Mouse (Mus musculus): ENCODE data around the gene St13. TPM values are rescaled to one million over a fixed set of nuclear protein-coding genes. Genes with fewer than 3 reads are reported as not detected.
"Not testable (repeated sequence)": the region's sequence is repeated elsewhere in the genome, so short reads cannot be mapped to it uniquely, and the experiment has no call there.

St13 gene
- 146 and 154 TPM in 2 replicates for polyA plus RNA-seq (2015; fragmentation: Nextera tagmentation; extraction: Ambion mirVana)

DNA sequence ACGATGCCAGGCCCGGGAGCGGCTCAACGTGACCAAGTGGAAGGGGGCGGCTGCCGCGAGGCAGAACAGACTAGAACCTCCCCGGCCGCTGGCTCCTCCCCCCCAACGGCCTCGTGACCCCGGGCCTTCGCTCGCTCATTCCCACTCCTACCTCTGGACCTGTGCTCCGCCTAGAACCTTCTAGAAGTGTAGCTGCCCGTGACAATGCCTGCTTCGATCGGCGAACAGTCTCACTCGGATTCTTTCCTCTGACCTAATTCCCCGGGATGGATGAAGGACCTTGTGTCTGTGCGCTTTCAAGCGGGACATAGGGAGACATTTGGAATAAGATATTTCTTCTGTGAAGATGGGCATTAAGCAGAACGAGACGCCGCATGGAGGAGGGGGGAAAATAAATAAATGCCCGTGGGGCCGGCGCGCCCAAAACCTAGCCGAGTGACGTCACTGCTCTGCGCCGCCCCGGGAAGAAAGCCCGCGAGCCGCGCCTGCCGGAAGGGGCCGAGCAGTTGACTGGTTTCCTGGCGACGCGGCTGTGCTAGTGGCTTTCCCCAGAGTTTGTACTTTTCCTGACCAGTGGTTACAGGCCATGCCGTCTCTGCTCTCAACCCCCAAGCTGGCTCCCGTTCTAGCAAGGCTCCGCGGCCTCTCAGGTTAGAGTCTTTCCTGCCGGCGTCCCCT, at the start of gene St13, which contains the start of gene Xpnpep3:
Gene St13, minus strand, starts transcription at position 440 of the 678 bp plus-strand sequence.
Gene Xpnpep3, plus strand, starts transcription at position 501 of the 678 bp plus-strand sequence.
- Histone ChIP-seq H3K4me2 (peak within 1 kb of the TSS; percentile 81), H3K4me1 (peaks cover 19% of the 10 kb centered on the region), H3K36me3 (0 out of 2 replicates have a peak, but pooled peaks cover 3% of the 10 kb centered on the region), H3K9me3 (no peaks in the 10 kb centered on the region), H3K27ac (peak within 1 kb of the TSS; percentile 97), H3K4me3 (peak within 1 kb of the TSS; percentile 98), H3K27me3 (no peaks in the 10 kb centered on the region), H3K9ac (peak within 1 kb of the TSS; percentile 98)
- peak; percentile 100 for ATAC-seq (ENCODE audit: borderline replicate concordance, extremely low read depth, low FRiP score, low TSS enrichment)
- under 1% methylated on average over 50 of the region's 50 CpGs for WGBS

DNA sequence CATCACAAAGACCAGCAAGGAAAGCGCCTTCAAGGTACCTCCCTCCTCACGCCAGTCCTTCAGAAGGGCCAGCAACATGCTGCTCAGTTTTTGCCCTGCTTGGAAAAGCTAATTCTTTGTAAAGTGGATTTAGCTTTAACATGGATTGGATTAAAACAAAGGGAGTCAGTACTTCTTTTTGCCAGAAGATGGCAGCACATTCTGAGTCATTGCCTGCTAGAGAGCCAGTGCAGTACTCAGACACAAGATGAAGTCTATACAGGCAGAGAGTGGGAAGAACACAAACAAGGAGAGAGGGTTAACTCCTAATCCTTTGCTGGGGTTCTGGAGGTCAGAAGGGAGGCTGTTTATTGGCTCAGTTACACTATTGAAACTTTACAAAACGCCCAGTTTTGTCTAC, 48.6 kb upstream of the St13 start:
- peaks cover 21% of the 10 kb centered on the region; the same call in 1 of the 2 replicates for H3K36me3 ChIP-seq
- 50% methylated on average over 3 of the region's 3 CpGs for WGBS
- ATAC-seq (ENCODE audit: borderline replicate concordance, extremely low read depth, low FRiP score, low TSS enrichment): no peak
- no peak overlapping the region for H3K9ac ChIP-seq
- H3K4me2 ChIP-seq: no peak overlapping the region
- H3K4me1 ChIP-seq: no peaks in the 10 kb centered on the region
- H3K4me3 ChIP-seq: no peak overlapping the region
- H3K27me3 ChIP-seq: no peaks in the 10 kb centered on the region
- H3K27ac ChIP-seq: no peak overlapping the region
- H3K9me3 ChIP-seq: no peaks in the 10 kb centered on the region

DNA sequence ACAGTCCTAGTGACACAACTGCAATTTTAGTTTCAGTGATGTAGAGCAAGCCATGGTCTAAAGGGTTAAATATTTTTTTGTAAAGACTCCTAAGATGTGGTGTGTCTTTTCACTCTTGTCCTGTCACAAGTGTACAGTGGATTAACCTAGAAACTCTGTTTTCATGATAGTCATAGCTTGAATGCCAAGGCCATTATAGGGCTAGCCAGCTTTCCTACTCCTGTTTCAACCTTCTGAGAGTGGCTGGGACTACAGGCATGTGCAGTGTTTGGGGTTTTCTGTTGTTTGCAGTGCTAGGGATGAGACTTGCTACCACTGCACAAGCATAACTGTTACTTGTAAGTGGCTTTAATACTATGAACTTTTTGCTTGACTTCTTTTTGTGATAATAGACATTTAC, 39.4 kb upstream of the St13 start:
- no peaks in the 10 kb centered on the region for H3K27me3 ChIP-seq
- H3K36me3 ChIP-seq: peaks cover 15% of the 10 kb centered on the region
- no peak overlapping the region for H3K9ac ChIP-seq
- no peak for ATAC-seq (ENCODE audit: borderline replicate concordance, extremely low read depth, low FRiP score, low TSS enrichment)
- H3K4me2 ChIP-seq: no peak overlapping the region
- H3K9me3 ChIP-seq: no peaks in the 10 kb centered on the region
- H3K27ac ChIP-seq: no peak overlapping the region
- no peak overlapping the region for H3K4me3 ChIP-seq
- H3K4me1 ChIP-seq: no peaks in the 10 kb centered on the region

DNA sequence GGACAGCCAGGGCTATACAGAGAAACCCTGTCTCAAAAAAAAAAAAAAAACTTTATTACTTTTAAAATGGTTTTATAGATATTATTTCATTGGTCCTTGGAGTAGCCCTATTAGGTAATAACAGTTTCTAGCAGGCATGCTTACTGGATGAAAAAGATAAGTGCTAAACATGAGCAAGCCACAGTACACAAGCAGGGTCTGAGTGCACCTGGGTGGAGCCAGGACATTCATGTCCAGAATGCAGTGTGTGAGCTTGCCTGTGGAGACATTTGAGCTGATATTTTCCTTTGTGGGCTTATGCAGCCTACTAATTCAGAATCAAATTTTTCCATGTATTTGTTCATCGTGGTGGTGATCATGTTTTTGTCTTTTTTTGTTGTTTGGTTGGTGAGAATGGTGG, 38.5 kb upstream of the St13 start:
- no peaks in the 10 kb centered on the region for H3K9me3 ChIP-seq
- no peak overlapping the region for H3K27ac ChIP-seq
- H3K4me3 ChIP-seq: no peak overlapping the region
- no peaks in the 10 kb centered on the region for H3K4me1 ChIP-seq
- H3K27me3 ChIP-seq: no peaks in the 10 kb centered on the region
- WGBS: 88% methylated on average over 1 of the region's 1 CpGs
- no peak overlapping the region for H3K9ac ChIP-seq
- peaks cover 15% of the 10 kb centered on the region for H3K36me3 ChIP-seq
- H3K4me2 ChIP-seq: no peak overlapping the region
- no peak for ATAC-seq (ENCODE audit: borderline replicate concordance, extremely low read depth, low FRiP score, low TSS enrichment)

DNA sequence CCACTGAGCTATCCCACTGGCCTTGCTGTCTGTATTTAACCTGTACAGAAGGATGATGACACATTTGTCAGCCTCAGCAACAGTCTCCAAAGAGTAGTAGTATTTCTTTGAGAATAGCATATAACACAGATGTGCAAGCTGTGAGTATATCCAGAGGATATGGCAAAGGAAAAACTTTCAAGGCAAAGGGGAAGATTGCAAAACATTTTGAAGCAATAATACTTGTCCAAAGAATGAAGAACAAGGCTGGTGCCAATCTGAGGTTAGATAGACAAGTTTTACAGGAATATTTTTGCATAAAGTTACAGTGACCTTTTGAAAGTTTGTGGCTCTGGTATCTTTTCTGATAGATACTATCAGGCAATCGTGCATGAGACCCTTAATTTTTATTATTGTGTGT, 31.3 kb upstream of the St13 start:
- Histone ChIP-seq H3K9ac (no peak overlapping the region), H3K4me2 (no peak overlapping the region), H3K4me3 (no peak overlapping the region), H3K36me3 (peaks cover 19% of the 10 kb centered on the region; the same call in 1 of the 2 replicates), H3K27me3 (no peaks in the 10 kb centered on the region), H3K9me3 (no peaks in the 10 kb centered on the region), H3K4me1 (no peaks in the 10 kb centered on the region), H3K27ac (no peak overlapping the region)
- 83% methylated on average over 1 of the region's 1 CpGs for WGBS
- no peak for ATAC-seq (ENCODE audit: borderline replicate concordance, extremely low read depth, low FRiP score, low TSS enrichment)

DNA sequence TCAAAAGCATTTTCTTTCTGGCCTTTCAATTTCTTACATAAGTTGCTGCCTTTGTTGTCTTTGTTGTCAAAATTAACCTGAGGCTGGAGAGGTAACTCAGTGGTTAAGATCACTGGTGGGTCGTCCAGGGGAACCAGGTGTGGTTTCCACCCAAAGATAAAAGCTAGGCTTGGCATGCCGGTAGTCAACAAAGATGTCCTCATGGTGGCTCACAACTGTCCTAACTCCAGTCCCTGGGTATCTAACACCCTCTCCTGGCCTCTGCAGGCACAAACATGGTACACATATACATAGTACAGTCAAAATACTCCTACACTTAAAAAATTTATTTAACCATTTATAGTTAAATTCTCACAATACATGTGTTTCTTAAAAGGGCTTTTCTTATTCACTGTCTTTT, 28.1 kb upstream of the St13 start:
- Histone ChIP-seq H3K27ac (no peak overlapping the region), H3K36me3 (peaks cover 19% of the 10 kb centered on the region; the same call in 1 of the 2 replicates), H3K4me2 (no peak overlapping the region), H3K9ac (no peak overlapping the region), H3K9me3 (no peaks in the 10 kb centered on the region), H3K27me3 (no peaks in the 10 kb centered on the region), H3K4me1 (no peaks in the 10 kb centered on the region), H3K4me3 (no peak overlapping the region)
- WGBS: 91% methylated on average over 2 of the region's 2 CpGs
- no peak for ATAC-seq (ENCODE audit: borderline replicate concordance, extremely low read depth, low FRiP score, low TSS enrichment)

DNA sequence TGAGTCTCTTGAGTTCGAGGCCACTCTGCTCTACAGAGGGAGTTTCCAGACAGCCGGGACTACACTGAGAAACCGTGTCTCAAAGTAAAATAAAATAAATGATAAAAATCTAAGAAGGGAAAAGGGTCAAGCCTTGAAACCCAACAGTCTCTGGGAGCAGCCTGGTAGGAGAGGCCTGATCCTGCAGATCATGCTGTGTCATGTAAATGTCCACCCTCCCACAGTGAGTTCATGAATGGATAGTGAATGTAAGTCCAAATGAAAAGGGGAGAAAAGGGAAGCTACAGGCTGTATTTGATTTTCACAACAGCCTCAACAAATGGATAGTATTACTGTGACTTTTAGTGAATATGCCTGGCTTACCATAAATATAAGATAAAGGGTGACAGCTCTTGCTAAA, 25.4 kb upstream of the St13 start:
- ATAC-seq (ENCODE audit: borderline replicate concordance, extremely low read depth, low FRiP score, low TSS enrichment): no peak
- no peak overlapping the region for H3K4me3 ChIP-seq
- no peaks in the 10 kb centered on the region for H3K4me1 ChIP-seq
- H3K9ac ChIP-seq: no peak overlapping the region
- no peak overlapping the region for H3K4me2 ChIP-seq
- peaks cover 7% of the 10 kb centered on the region; the same call in 1 of the 2 replicates for H3K36me3 ChIP-seq
- H3K27me3 ChIP-seq: no peaks in the 10 kb centered on the region
- 78% methylated on average over 3 of the region's 3 CpGs for WGBS
- no peaks in the 10 kb centered on the region for H3K9me3 ChIP-seq
- H3K27ac ChIP-seq: no peak overlapping the region

DNA sequence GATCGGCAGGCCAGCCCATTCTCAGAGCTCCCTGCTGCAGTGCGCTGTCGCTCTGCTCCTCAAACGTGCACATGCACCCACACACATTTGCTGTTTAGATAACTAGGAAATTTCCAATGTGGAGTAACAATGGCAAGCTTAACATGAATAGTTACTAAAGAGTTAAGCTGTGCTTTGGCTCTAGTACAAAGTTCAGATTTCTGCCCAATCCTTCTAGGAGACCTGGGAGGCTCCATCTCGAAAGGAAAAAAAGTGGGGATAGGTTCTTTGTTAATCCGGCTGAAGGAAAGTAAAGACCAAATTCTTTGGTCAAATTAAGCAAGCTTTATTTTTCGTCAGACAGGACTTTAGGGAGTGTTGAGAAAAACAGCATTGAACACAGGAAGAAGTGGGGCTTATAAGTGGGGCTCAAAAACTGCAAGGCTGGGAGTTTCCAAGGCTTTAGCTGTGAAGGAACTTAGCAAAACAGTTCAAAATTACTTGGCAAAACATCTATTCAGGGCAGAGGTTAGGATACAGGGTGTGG, 22.3 kb upstream of the St13 start:
- ATAC-seq (ENCODE audit: borderline replicate concordance, extremely low read depth, low FRiP score, low TSS enrichment): no peak
- Histone ChIP-seq H3K9ac (no peak overlapping the region), H3K4me3 (no peak overlapping the region), H3K9me3 (no peaks in the 10 kb centered on the region), H3K27ac (peak overlapping the region; percentile 34; the same call in 1 of the 2 replicates), H3K27me3 (no peaks in the 10 kb centered on the region), H3K36me3 (peaks cover 1% of the 10 kb centered on the region; the same call in 1 of the 2 replicates), H3K4me2 (no peak overlapping the region), H3K4me1 (no peaks in the 10 kb centered on the region)
- WGBS: 65% methylated on average over 7 of the region's 7 CpGs

DNA sequence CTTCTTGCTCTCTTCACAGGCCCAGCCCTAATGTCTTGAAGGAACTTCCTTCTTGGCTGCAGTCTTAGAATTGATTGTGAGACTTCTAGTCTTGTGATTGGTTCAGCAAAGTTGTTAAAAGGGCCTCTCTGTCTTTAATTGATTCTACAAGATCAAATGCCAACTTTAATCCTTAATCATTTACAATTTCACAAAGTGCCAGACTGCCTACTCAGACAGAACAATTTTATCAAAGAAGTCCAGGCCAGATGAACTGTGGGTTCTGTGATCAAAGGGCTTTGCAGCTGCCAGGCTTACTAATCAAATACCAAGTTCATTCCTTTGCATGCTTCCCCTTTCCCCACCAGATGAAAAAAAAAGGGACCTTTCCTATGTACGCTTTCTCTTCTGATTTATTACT, 21.6 kb upstream of the St13 start:
- Histone ChIP-seq H3K27me3 (no peaks in the 10 kb centered on the region), H3K9ac (no peak overlapping the region), H3K27ac (no peak overlapping the region), H3K9me3 (no peaks in the 10 kb centered on the region), H3K4me1 (peaks cover 3% of the 10 kb centered on the region; the same call in 1 of the 2 replicates), H3K4me2 (no peak overlapping the region), H3K36me3 (no peaks in the 10 kb centered on the region), H3K4me3 (no peak overlapping the region)
- 45% methylated on average over 1 of the region's 1 CpGs for WGBS
- ATAC-seq (ENCODE audit: borderline replicate concordance, extremely low read depth, low FRiP score, low TSS enrichment): no peak

DNA sequence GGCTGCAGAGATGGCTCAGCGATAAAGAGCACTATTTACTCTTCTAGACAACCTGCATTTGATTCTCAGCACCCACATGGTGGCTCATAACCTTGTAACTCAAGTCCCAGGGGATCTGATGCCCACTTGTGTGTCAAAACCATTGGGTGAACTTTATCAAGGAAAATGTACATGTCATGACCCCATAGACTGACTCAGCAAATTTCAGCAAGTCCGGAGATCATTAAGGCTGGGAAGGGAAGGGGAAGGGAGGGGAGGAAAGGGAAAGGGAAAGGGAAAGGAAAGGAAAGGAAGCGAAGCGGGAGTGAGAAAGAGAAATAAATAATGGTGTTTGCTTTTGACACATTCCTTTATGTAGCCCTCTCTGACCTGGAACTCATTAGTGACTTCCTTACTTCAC, 18.2 kb upstream of the St13 start:
- Histone ChIP-seq H3K4me2 (no peak overlapping the region), H3K4me3 (no peak overlapping the region), H3K36me3 (no peaks in the 10 kb centered on the region), H3K9ac (no peak overlapping the region), H3K27me3 (no peaks in the 10 kb centered on the region), H3K9me3 (no peaks in the 10 kb centered on the region), H3K27ac (no peak overlapping the region), H3K4me1 (peaks cover 3% of the 10 kb centered on the region; the same call in 1 of the 2 replicates)
- ATAC-seq (ENCODE audit: borderline replicate concordance, extremely low read depth, low FRiP score, low TSS enrichment): no peak
- WGBS: 88% methylated on average over 4 of the region's 4 CpGs

DNA sequence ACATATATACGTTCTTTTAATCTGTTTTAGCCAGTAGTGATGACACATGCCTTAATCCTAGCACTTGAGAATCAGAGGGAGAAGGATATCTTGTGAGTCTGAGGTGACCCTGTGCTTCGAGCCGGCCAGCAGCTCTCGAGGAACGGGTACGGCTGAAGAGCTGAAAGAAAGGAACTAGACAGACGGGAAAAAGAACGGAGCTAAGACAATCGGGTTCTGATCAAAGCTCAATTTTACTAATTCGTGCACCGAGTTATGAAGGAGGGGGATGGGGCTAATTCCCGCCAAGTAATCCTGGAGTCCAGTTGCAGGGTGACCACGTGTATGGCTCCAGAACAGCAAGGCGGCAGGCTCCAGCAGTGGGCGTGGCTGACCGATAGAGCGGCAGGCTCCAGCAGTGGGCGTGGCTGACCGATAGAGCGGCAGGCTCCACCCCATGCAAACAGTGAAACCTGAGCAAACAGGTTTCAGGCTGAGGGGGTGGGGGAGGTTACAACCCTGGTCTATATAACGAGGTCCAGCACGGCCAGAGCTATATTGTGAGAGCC, 17.0 kb upstream of the St13 start:
- WGBS: 3% methylated on average over 22 of the region's 22 CpGs
- H3K36me3 ChIP-seq, H3K4me1 ChIP-seq, H3K27me3 ChIP-seq, H3K27ac ChIP-seq, H3K9me3 ChIP-seq: not testable (repeated sequence)
- Histone ChIP-seq H3K4me2 (peak overlapping the region; percentile 61), H3K9ac (peak overlapping the region; percentile 30), H3K4me3 (peak overlapping the region; percentile 28)
- peak; percentile 78 for ATAC-seq (ENCODE audit: borderline replicate concordance, extremely low read depth, low FRiP score, low TSS enrichment)

DNA sequence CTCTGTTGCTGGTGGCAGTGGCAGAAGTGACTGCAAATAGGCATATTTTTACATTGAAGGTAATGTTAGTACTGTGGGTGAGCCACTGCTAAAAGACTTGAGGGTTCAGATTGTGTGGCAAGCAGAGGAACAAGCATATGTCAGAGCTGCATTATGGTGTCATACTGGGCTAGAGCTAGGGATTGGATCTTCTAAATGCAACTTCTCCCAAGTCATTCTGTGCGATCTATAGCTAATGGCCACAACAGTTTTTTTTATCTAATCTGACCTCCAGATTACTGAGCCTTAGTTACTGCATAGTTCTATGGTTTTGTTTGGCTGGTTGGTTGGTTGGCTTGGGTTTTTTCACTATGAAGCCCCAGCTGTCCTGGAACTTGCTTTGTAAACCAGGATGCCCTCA, 8.3 kb upstream of the St13 start, which contains the start of gene Dnajb7:
Gene Dnajb7, minus strand, starts transcription at position 101 of the 400 bp plus-strand sequence.
- Histone ChIP-seq H3K4me3 (no peak within 1 kb of the TSS), H3K27ac (no peak within 1 kb of the TSS), H3K9ac (no peak within 1 kb of the TSS), H3K36me3 (no peaks in the 10 kb centered on the region), H3K4me2 (no peak within 1 kb of the TSS), H3K9me3 (no peaks in the 10 kb centered on the region), H3K4me1 (no peaks in the 10 kb centered on the region), H3K27me3 (no peaks in the 10 kb centered on the region)
- 100% methylated on average over 1 of the region's 1 CpGs for WGBS
- ATAC-seq (ENCODE audit: borderline replicate concordance, extremely low read depth, low FRiP score, low TSS enrichment): no peak

Data from lung, embryonic 15.5 days (tissue).